Mouse (Mus musculus): ENCODE results near the gene Ctnna3. TPM values are rescaled to one million over a fixed set of nuclear protein-coding genes. Genes with fewer than 3 reads are reported as not detected.
"Not testable (repeated sequence)": the region's sequence is repeated elsewhere in the genome, so short reads cannot be mapped to it uniquely, and the experiment has no call there.

Gene Ctnna3
- polyA plus RNA-seq, 1 experiment, result 1.2 TPM

- TF ChIP-seq POLR2A (IDR thresholded peaks at IDR 0.05; ENCODE audit: borderline replicate concordance, control insufficient read depth, low read depth, low read length) (no peak), CTCF (IDR thresholded peaks at IDR 0.05; ENCODE audit: control insufficient read depth, insufficient read depth, low read length) (no peak)
- WGBS, result 74% methylated on average over 3 of the region's 3 CpGs
These were observed 785.7 kb downstream of the Ctnna3 start for GRCm38 (mm10) chr10:64215632-64216031.

GRCm38 (mm10) chr10:64223023-64223422 lies 793.1 kb downstream of the Ctnna3 start:
- Histone ChIP-seq H3K4me3 (replicated peaks; ENCODE audit: control insufficient read depth, low read depth, low read length) (no peak overlapping the region), H3K27ac (ENCODE audit: control insufficient read depth, insufficient read depth, low read depth, low read length, poor library complexity) (no peak overlapping the region), H3K4me1 (ENCODE audit: control insufficient read depth, insufficient read depth, low read length) (no peaks in the 10 kb centered on the region)
- WGBS, result 61% methylated on average over 3 of the region's 3 CpGs
- TF ChIP-seq POLR2A (IDR thresholded peaks at IDR 0.05; ENCODE audit: borderline replicate concordance, control insufficient read depth, low read depth, low read length) (no peak), CTCF (IDR thresholded peaks at IDR 0.05; ENCODE audit: control insufficient read depth, insufficient read depth, low read length) (no peak)

More at GRCm38 (mm10) chr10:64215632-64216031, 785.7 kb downstream of the Ctnna3 start:
- no peaks in the 10 kb centered on the region for H3K4me1 ChIP-seq (ENCODE audit: control insufficient read depth, insufficient read depth, low read length)
- no peak overlapping the region for H3K4me3 ChIP-seq (replicated peaks; ENCODE audit: control insufficient read depth, low read depth, low read length)
- H3K27ac ChIP-seq (ENCODE audit: control insufficient read depth, insufficient read depth, low read depth, low read length, poor library complexity), result no peak overlapping the region

- H3K27ac ChIP-seq (ENCODE audit: control insufficient read depth, insufficient read depth, low read depth, low read length, poor library complexity), result no peak overlapping the region
- no peak overlapping the region for H3K4me3 ChIP-seq (replicated peaks; ENCODE audit: control insufficient read depth, low read depth, low read length)
- no peaks in the 10 kb centered on the region for H3K4me1 ChIP-seq (ENCODE audit: control insufficient read depth, insufficient read depth, low read length)
- 82% methylated on average over 9 of the region's 9 CpGs for WGBS
- TF ChIP-seq POLR2A (IDR thresholded peaks at IDR 0.05; ENCODE audit: borderline replicate concordance, control insufficient read depth, low read depth, low read length) (no peak), CTCF (IDR thresholded peaks at IDR 0.05; ENCODE audit: control insufficient read depth, insufficient read depth, low read length) (no peak)
These were observed 794.1 kb downstream of the Ctnna3 start for GRCm38 (mm10) chr10:64224007-64224406.

- Histone ChIP-seq H3K27ac (ENCODE audit: control insufficient read depth, insufficient read depth, low read depth, low read length, poor library complexity) (no peak overlapping the region), H3K4me3 (replicated peaks; ENCODE audit: control insufficient read depth, low read depth, low read length) (no peak overlapping the region), H3K4me1 (ENCODE audit: control insufficient read depth, insufficient read depth, low read length) (no peaks in the 10 kb centered on the region)
- TF ChIP-seq CTCF (IDR thresholded peaks at IDR 0.05; ENCODE audit: control insufficient read depth, insufficient read depth, low read length), result no peak
- TF ChIP-seq POLR2A (IDR thresholded peaks at IDR 0.05; ENCODE audit: borderline replicate concordance, control insufficient read depth, low read depth, low read length), result no peak
- 88% methylated on average over 6 of the region's 6 CpGs for WGBS
These were observed 794.5 kb downstream of the Ctnna3 start for GRCm38 (mm10) chr10:64224424-64224823.

GRCm38 (mm10) chr10:64225826-64226225 lies 795.9 kb downstream of the Ctnna3 start:
- not testable (repeated sequence) for H3K4me1 ChIP-seq (ENCODE audit: control insufficient read depth, insufficient read depth, low read length); H3K27ac ChIP-seq (ENCODE audit: control insufficient read depth, insufficient read depth, low read depth, low read length, poor library complexity); H3K4me3 ChIP-seq (replicated peaks; ENCODE audit: control insufficient read depth, low read depth, low read length)

GRCm38 (mm10) chr10:64243421-64243820 lies 813.5 kb downstream of the Ctnna3 start:
- Histone ChIP-seq H3K4me3 (replicated peaks; ENCODE audit: control insufficient read depth, low read depth, low read length) (no peak overlapping the region), H3K4me1 (ENCODE audit: control insufficient read depth, insufficient read depth, low read length) (no peaks in the 10 kb centered on the region), H3K27ac (ENCODE audit: control insufficient read depth, insufficient read depth, low read depth, low read length, poor library complexity) (no peak overlapping the region)
- 86% methylated on average over 4 of the region's 4 CpGs for WGBS
- TF ChIP-seq POLR2A (IDR thresholded peaks at IDR 0.05; ENCODE audit: borderline replicate concordance, control insufficient read depth, low read depth, low read length), result no peak
- TF ChIP-seq CTCF (IDR thresholded peaks at IDR 0.05; ENCODE audit: control insufficient read depth, insufficient read depth, low read length), result no peak

- Histone ChIP-seq H3K4me3 (replicated peaks; ENCODE audit: control insufficient read depth, low read depth, low read length) (no peak overlapping the region), H3K27ac (ENCODE audit: control insufficient read depth, insufficient read depth, low read depth, low read length, poor library complexity) (no peak overlapping the region), H3K4me1 (ENCODE audit: control insufficient read depth, insufficient read depth, low read length) (no peaks in the 10 kb centered on the region)
- TF ChIP-seq CTCF (IDR thresholded peaks at IDR 0.05; ENCODE audit: control insufficient read depth, insufficient read depth, low read length) (no peak), POLR2A (IDR thresholded peaks at IDR 0.05; ENCODE audit: borderline replicate concordance, control insufficient read depth, low read depth, low read length) (no peak)
- WGBS, result 81% methylated on average over 4 of the region's 4 CpGs
These were observed 838.3 kb downstream of the Ctnna3 start for GRCm38 (mm10) chr10:64268156-64268555.

GRCm38 (mm10) chr10:64275143-64275542 lies 845.2 kb downstream of the Ctnna3 start:
- Histone ChIP-seq H3K4me1 (ENCODE audit: control insufficient read depth, insufficient read depth, low read length) (no peaks in the 10 kb centered on the region), H3K4me3 (replicated peaks; ENCODE audit: control insufficient read depth, low read depth, low read length) (no peak overlapping the region), H3K27ac (ENCODE audit: control insufficient read depth, insufficient read depth, low read depth, low read length, poor library complexity) (no peak overlapping the region)
- WGBS, result 36% methylated on average over 1 of the region's 1 CpGs
- TF ChIP-seq CTCF (IDR thresholded peaks at IDR 0.05; ENCODE audit: control insufficient read depth, insufficient read depth, low read length), result no peak
- TF ChIP-seq POLR2A (IDR thresholded peaks at IDR 0.05; ENCODE audit: borderline replicate concordance, control insufficient read depth, low read depth, low read length), result no peak

- 89% methylated on average over 2 of the region's 2 CpGs for WGBS
- Histone ChIP-seq H3K27ac (ENCODE audit: control insufficient read depth, insufficient read depth, low read depth, low read length, poor library complexity) (no peak overlapping the region), H3K4me3 (replicated peaks; ENCODE audit: control insufficient read depth, low read depth, low read length) (no peak overlapping the region), H3K4me1 (ENCODE audit: control insufficient read depth, insufficient read depth, low read length) (no peaks in the 10 kb centered on the region)
- TF ChIP-seq CTCF (IDR thresholded peaks at IDR 0.05; ENCODE audit: control insufficient read depth, insufficient read depth, low read length) (no peak), POLR2A (IDR thresholded peaks at IDR 0.05; ENCODE audit: borderline replicate concordance, control insufficient read depth, low read depth, low read length) (no peak)
These were observed 848.9 kb downstream of the Ctnna3 start for GRCm38 (mm10) chr10:64278836-64279235.

Measured in bone marrow, adult 2 months (tissue).